Mouse (Mus musculus) embryonic facial prominence, embryonic 10.5 days (tissue): Measurements from ENCODE around the gene Stam. TPM values are rescaled to one million over a fixed set of nuclear protein-coding genes. Genes with fewer than 3 reads are reported as not detected.
"Not testable (repeated sequence)": the region's sequence is repeated elsewhere in the genome, so short reads cannot be mapped to it uniquely, and the experiment has no call there.

ENCODE experiments used
- DNase-seq: peaks from one replicate; pipeline ENCODE4 v3.0.0-alpha.2; 2017; ENCODE audit warnings: low spot score
- H3K27ac ChIP-seq: fragments of 300-500 bp; sonication (generic); replicated peaks from 2 replicates; pipeline ENCODE4 v1.5.1; 2016; ENCODE audit warnings: mild to moderate bottlenecking
- H3K27me3 ChIP-seq: fragments of 300-500 bp; sonication (generic); replicated peaks from 2 replicates; pipeline ENCODE4 v1.6.1; 2016; ENCODE audit warnings: low read depth, mild to moderate bottlenecking; ENCODE audit not compliant: poor library complexity, severe bottlenecking
- H3K36me3 ChIP-seq: fragments of 300-500 bp; sonication (generic); replicated peaks from 2 replicates; pipeline ENCODE4 v1.6.1; 2016; ENCODE audit warnings: mild to moderate bottlenecking, moderate library complexity
- H3K4me1 ChIP-seq: fragments of 300-500 bp; sonication (generic); 2 replicates; pipeline ENCODE4 v1.6.1; 2016
- H3K4me3 ChIP-seq: fragments of 300-500 bp; sonication (generic); 2 replicates; pipeline ENCODE4 v1.5.1; 2016; ENCODE audit warnings: mild to moderate bottlenecking, moderate library complexity
- H3K9me3 ChIP-seq: fragments of 300-500 bp; sonication (generic); 2 replicates; pipeline ENCODE4 v1.6.1; 2016; ENCODE audit warnings: mild to moderate bottlenecking
- WGBS: fragments of 180-500 bp; shearing (Covaris S2); methylation state at CpG from one replicate; pipeline ENCODE4 v1.1.7; 2016; 5-methylcytosine and 5-hydroxymethylcytosine counted together
- polyA plus RNA-seq: library from polyadenylated mRNA; unstranded; fragments of >200 nt; fragmentation: Nextera tagmentation; extraction: Ambion mirVana; gene quantifications from 2 replicates; pipeline ENCODE4 v1.2.1, GENCODE M21; 2016

Gene Stam
- polyA plus RNA-seq, 1 experiment from 2014 or later: 78.2 TPM

GRCm38 (mm10) chr2:14069027-14069426 is 4.9 kb upstream of the Stam start:
- Histone ChIP-seq H3K4me3 (no peak overlapping the region), H3K9me3 (no peaks in the 10 kb centered on the region), H3K27me3 (no peaks in the 10 kb centered on the region), H3K4me1 (0 out of 2 replicates have a peak, but pooled peaks cover 6% of the 10 kb centered on the region), H3K36me3 (no peaks in the 10 kb centered on the region), H3K27ac (no peak overlapping the region)
- 79% methylated on average over 2 of the region's 2 CpGs for WGBS
- DNase-seq: no peak

GRCm38 (mm10) chr2:14070466-14070865 is 3.4 kb upstream of the Stam start:
- no peak overlapping the region for H3K4me3 ChIP-seq
- WGBS: 86% methylated on average over 8 of the region's 8 CpGs
- H3K36me3 ChIP-seq: no peaks in the 10 kb centered on the region
- no peaks in the 10 kb centered on the region for H3K9me3 ChIP-seq
- no peak for DNase-seq
- peaks cover 14% of the 10 kb centered on the region for H3K4me1 ChIP-seq
- no peaks in the 10 kb centered on the region for H3K27me3 ChIP-seq
- no peak overlapping the region for H3K27ac ChIP-seq

- DNase-seq: no peak
- Histone ChIP-seq H3K27ac (peak overlapping the region; percentile 100), H3K36me3 (no peaks in the 10 kb centered on the region), H3K4me3 (peak overlapping the region; percentile 87), H3K9me3 (no peaks in the 10 kb centered on the region), H3K27me3 (no peaks in the 10 kb centered on the region), H3K4me1 (peaks cover 23% of the 10 kb centered on the region)
- WGBS: 22% methylated on average over 8 of the region's 8 CpGs
Observed at GRCm38 (mm10) chr2:14073008-14073361, 913 bp upstream of the Stam start.

- Histone ChIP-seq H3K36me3 (no peaks in the 10 kb centered on the region), H3K27ac (peak overlapping the region; percentile 100), H3K9me3 (no peaks in the 10 kb centered on the region), H3K4me3 (peak overlapping the region; percentile 87), H3K27me3 (no peaks in the 10 kb centered on the region), H3K4me1 (peaks cover 23% of the 10 kb centered on the region)
- no peak for DNase-seq
- WGBS: under 1% methylated on average over 38 of the region's 38 CpGs
Observed at GRCm38 (mm10) chr2:14074221-14074901, 463 bp downstream of the Stam start.

- 93% methylated on average over 9 of the region's 9 CpGs for WGBS
- H3K27ac ChIP-seq, H3K4me3 ChIP-seq, DNase-seq, H3K27me3 ChIP-seq, H3K9me3 ChIP-seq, H3K36me3 ChIP-seq: not testable (repeated sequence)
- H3K4me1 ChIP-seq: peaks cover 17% of the 10 kb centered on the region
Observed at GRCm38 (mm10) chr2:14078527-14078926, 4.6 kb downstream of the Stam start.

DNA sequence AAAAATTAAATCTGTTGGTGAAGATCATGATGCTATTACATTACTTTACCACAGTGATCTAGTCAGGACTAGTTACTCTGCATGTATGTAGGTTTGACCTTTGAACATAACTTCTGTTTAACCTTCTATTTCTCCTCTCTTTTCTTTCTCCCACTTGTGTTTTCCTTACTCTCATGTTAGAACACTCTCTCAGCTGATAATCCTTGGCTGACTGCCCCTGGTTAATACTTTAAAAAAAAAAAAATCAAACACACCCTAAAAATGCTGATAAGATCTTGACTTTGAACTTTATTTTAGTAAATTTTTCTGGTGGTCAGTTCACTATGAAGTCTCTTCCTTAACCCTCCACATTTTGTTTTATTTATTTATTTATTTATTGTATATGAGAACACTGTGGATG is 26.6 kb downstream of the Stam start:
- no peaks in the 10 kb centered on the region for H3K27me3 ChIP-seq
- no peak for DNase-seq
- peaks cover 43% of the 10 kb centered on the region for H3K36me3 ChIP-seq
- peaks cover 9% of the 10 kb centered on the region; the same call in 1 of the 2 replicates for H3K9me3 ChIP-seq
- no peaks in the 10 kb centered on the region for H3K4me1 ChIP-seq
- no peak overlapping the region for H3K4me3 ChIP-seq
- H3K27ac ChIP-seq: no peak overlapping the region

DNA sequence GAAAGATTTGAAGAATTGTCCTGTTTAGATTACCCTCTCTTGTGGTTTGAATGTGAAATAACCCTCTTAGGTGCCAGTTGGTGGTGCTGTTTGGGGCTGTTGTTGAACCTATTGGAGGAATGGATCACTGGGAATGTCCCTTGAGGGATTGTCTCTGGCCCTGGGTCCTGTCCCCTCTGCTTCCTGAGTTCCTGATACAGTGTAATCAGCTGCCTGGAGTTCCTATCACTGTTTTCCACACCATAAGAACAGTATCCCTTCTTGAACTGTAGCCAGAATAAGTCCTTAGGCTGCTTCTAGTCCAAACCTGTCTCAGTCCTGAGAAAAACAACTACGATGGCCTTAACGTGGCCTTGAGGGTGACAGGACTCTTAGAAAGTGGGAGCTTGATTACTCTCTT is 28.7 kb downstream of the Stam start:
- WGBS: 90% methylated on average over 2 of the region's 2 CpGs
- H3K27me3 ChIP-seq: no peaks in the 10 kb centered on the region
- H3K9me3 ChIP-seq: no peaks in the 10 kb centered on the region
- H3K27ac ChIP-seq: no peak overlapping the region
- no peaks in the 10 kb centered on the region for H3K4me1 ChIP-seq
- no peak for DNase-seq
- H3K4me3 ChIP-seq: no peak overlapping the region
- peaks cover 28% of the 10 kb centered on the region for H3K36me3 ChIP-seq

DNA sequence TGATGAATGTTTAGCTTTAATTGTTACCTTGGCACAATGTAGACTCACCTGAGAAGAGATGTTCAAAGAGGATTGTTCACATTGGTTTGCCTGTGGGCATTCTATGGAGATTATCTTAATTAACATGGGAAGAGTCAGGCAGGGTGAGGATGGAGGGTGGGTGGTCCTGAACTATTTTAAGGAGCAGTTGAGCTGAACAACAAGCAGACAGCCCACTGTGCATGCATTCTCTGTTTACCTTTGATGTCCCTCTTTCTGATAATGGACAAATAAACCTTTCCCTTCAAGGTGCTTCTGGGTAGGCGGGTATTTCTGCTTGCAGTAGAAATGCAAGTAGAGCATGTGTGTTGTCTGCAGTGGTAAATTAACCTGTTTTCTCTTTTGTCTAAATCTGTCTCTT is 30.0 kb downstream of the Stam start:
- Histone ChIP-seq H3K27ac (no peak overlapping the region), H3K9me3 (no peaks in the 10 kb centered on the region), H3K4me1 (no peaks in the 10 kb centered on the region), H3K36me3 (peaks cover 30% of the 10 kb centered on the region), H3K27me3 (no peaks in the 10 kb centered on the region), H3K4me3 (no peak overlapping the region)
- 92% methylated on average over 1 of the region's 1 CpGs for WGBS
- no peak for DNase-seq

DNA sequence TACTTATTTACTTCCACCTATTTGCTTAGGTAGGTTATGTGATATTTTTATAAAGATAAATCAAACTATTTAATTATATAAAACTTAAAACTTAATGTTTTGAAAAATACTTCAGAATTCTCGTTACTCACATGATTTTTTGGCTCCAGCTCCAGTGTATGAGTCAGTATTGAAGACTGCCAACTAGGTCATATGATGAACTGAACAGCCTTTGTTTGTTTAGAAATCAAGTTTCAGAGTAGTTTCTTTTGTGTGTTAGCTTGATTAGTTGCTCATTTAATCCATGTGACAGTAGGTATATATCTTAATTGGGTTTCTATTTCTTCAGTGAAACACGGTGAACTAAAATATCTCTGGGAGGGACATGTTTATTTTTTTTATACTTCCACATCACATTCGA is 33.8 kb downstream of the Stam start:
- Histone ChIP-seq H3K27ac (no peak overlapping the region), H3K36me3 (peaks cover 27% of the 10 kb centered on the region), H3K4me3 (no peak overlapping the region), H3K9me3 (no peaks in the 10 kb centered on the region), H3K4me1 (no peaks in the 10 kb centered on the region), H3K27me3 (no peaks in the 10 kb centered on the region)
- 82% methylated on average over 3 of the region's 3 CpGs for WGBS
- no peak for DNase-seq

DNA sequence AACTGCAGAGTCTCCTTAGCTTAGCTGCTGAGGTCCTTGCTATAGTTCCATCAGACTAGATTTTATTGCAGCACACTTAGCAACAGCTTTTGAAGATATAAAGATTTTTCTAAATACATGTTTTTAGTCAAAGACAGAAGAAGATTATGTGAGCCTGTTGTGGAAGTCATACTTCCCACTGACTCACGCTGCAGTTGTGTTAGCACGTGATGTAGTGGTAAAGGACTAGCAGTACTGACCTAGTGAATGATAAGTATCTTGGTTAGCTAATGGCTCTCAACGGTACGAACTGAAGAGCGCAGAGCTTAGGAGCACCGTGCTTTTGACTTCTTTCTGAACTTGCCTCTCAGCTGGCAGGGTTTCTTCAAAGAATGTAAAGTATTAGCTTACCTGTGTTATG is 52.5 kb downstream of the Stam start:
- Histone ChIP-seq H3K27me3 (no peaks in the 10 kb centered on the region), H3K9me3 (no peaks in the 10 kb centered on the region), H3K27ac (no peak overlapping the region), H3K4me1 (no peaks in the 10 kb centered on the region), H3K36me3 (peaks cover 39% of the 10 kb centered on the region), H3K4me3 (no peak overlapping the region)
- 94% methylated on average over 6 of the region's 6 CpGs for WGBS
- DNase-seq: no peak

DNA sequence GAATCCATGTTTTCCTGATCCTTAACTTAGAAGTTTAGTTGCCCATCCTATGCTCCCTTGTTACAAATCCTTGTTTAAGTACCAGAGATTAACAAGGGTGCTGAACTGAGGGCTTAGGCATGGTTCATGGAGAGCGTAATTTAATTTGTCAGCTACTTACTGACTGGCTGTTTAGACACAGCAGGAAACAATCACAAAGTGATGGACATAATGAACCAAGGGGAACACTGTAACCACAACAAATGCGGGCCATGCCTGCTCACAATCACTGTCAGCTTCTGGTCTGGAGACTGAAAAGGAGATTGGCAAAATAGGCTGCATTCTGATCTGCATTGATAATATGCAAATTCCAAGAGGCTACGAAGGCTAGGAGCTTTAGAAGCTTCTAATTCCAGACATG is 53.7 kb downstream of the Stam start:
- no peaks in the 10 kb centered on the region for H3K4me1 ChIP-seq
- H3K27ac ChIP-seq: no peak overlapping the region
- H3K36me3 ChIP-seq: peaks cover 50% of the 10 kb centered on the region
- no peak overlapping the region for H3K4me3 ChIP-seq
- no peaks in the 10 kb centered on the region for H3K27me3 ChIP-seq
- H3K9me3 ChIP-seq: no peaks in the 10 kb centered on the region
- DNase-seq: no peak
- WGBS: 65% methylated on average over 3 of the region's 3 CpGs

- H3K4me1 ChIP-seq: no peaks in the 10 kb centered on the region
- no peaks in the 10 kb centered on the region for H3K27me3 ChIP-seq
- H3K9me3 ChIP-seq: no peaks in the 10 kb centered on the region
- peaks cover 59% of the 10 kb centered on the region for H3K36me3 ChIP-seq
- WGBS: 92% methylated on average over 12 of the region's 12 CpGs
- DNase-seq: no peak
- H3K27ac ChIP-seq: no peak overlapping the region
- H3K4me3 ChIP-seq: no peak overlapping the region
Observed at GRCm38 (mm10) chr2:14130641-14131339, 56.9 kb downstream of the Stam start.
